8 mouse cellular contexts compared by ENCODE assay signal in genomic region chr16:13256667-13257527, GRCm38 (mm10). TPM values are rescaled to one million over a fixed set of nuclear protein-coding genes. Genes with fewer than 3 reads are reported as not detected.
DNase-seq lines count a peak whose midpoint lies in the region; ATAC-seq lines count a peak whose summit lies in the region.

No protein-coding gene starts in this region.

- no peaks in the 10 kb centered on the region for H3K27me3 ChIP-seq in forebrain, embryonic 10.5 days (ENCODE audit: poor library complexity, severe bottlenecking)
- no peaks in the 10 kb centered on the region for H3K27me3 ChIP-seq in hindbrain, embryonic 13.5 days
- H3K27me3 ChIP-seq in liver, embryonic 16.5 days (ENCODE audit: control insufficient read depth, insufficient read depth, low read depth, low read length) = no peaks in the 10 kb centered on the region; the same call in 1 of the 2 replicates
- no peaks in the 10 kb centered on the region for H3K27me3 ChIP-seq in neural tube, embryonic 14.5 days (ENCODE audit: control insufficient read depth, insufficient read depth, low read length)

- peak overlapping the region; percentile 89 for H3K4me2 ChIP-seq in hindbrain, embryonic 13.5 days
- H3K4me2 ChIP-seq in liver, embryonic 16.5 days (ENCODE audit: low read depth, low read length) = peak overlapping the region; percentile 82
- peak overlapping the region; percentile 77 for H3K4me2 ChIP-seq in neural tube, embryonic 14.5 days (ENCODE audit: low read depth, low read length)

- H3K4me1 ChIP-seq in forebrain, embryonic 10.5 days = peaks cover 21% of the 10 kb centered on the region
- peaks cover 17% of the 10 kb centered on the region for H3K4me1 ChIP-seq in hindbrain, embryonic 13.5 days (replicated peaks)
- H3K4me1 ChIP-seq in liver, embryonic 16.5 days (ENCODE audit: control insufficient read depth, low read depth, low read length) = peaks cover 9% of the 10 kb centered on the region
- H3K4me1 ChIP-seq in neural tube, embryonic 14.5 days (ENCODE audit: control insufficient read depth, insufficient read depth, low read length) = peaks cover 7% of the 10 kb centered on the region; the same call in 1 of the 2 replicates

- peak; percentile 86 for ATAC-seq in hindbrain, embryonic 13.5 days (ENCODE audit: low FRiP score)
- ATAC-seq in liver, embryonic 16.5 days (ENCODE audit: low read depth) = peak; percentile 63
- peak; percentile 75 for ATAC-seq in neural tube, embryonic 14.5 days (ENCODE audit: low read depth)

- WGBS in forebrain, embryonic 10.5 days = 6% methylated on average over 64 of the region's 64 CpGs
- WGBS in hindbrain, embryonic 13.5 days = 5% methylated on average over 62 of the region's 64 CpGs
- WGBS in liver, embryonic 16.5 days (ENCODE audit: insufficient replicate concordance) = 8% methylated on average over 34 of the region's 64 CpGs
- 5% methylated on average over 51 of the region's 64 CpGs for WGBS in neural tube, embryonic 14.5 days

- no peaks in the 10 kb centered on the region; the same call in 1 of the 2 replicates for H3K36me3 ChIP-seq in forebrain, embryonic 10.5 days (replicated peaks)
- H3K36me3 ChIP-seq in hindbrain, embryonic 13.5 days = no peaks in the 10 kb centered on the region
- no peaks in the 10 kb centered on the region for H3K36me3 ChIP-seq in liver, embryonic 16.5 days (ENCODE audit: control insufficient read depth, insufficient read depth)
- H3K36me3 ChIP-seq in neural tube, embryonic 14.5 days (ENCODE audit: control insufficient read depth, insufficient read depth, low read length) = no peaks in the 10 kb centered on the region

- H3K9me3 ChIP-seq in forebrain, embryonic 10.5 days = no peaks in the 10 kb centered on the region
- H3K9me3 ChIP-seq in hindbrain, embryonic 13.5 days = no peaks in the 10 kb centered on the region
- H3K9me3 ChIP-seq in liver, embryonic 16.5 days (replicated peaks; ENCODE audit: control insufficient read depth, low read length) = no peaks in the 10 kb centered on the region
- H3K9me3 ChIP-seq in neural tube, embryonic 14.5 days (ENCODE audit: control insufficient read depth, low read length) = no peaks in the 10 kb centered on the region

- peak overlapping the region; percentile 93 for H3K4me3 ChIP-seq in forebrain, embryonic 10.5 days
- H3K4me3 ChIP-seq in hindbrain, embryonic 13.5 days = peak overlapping the region; percentile 81
- peak overlapping the region; percentile 80 for H3K4me3 ChIP-seq in liver, embryonic 16.5 days (ENCODE audit: low read depth, low read length)
- peak overlapping the region; percentile 77 for H3K4me3 ChIP-seq in neural tube, embryonic 14.5 days (ENCODE audit: low read depth, low read length)

- peak; percentile 12 to 24 for DNase-seq in left cerebral cortex, adult 18-20 months (ENCODE audit: low spot score in 2 of 2)
- DNase-seq in left cerebral cortex, adult 11 months (ENCODE audit: low spot score) = no peak
- DNase-seq in Muller cell, postnatal 12 days (ENCODE audit: inconsistent ontology term) = peak; percentile 29
- DNase-seq in forebrain, embryonic 10.5 days (ENCODE audit: extremely low spot score, low spot score) = no peak
- DNase-seq in frontal cortex, postnatal 14 days (ENCODE audit: low spot score in 2 of 2) = no peak

- peak overlapping the region; percentile 98 for H3K27ac ChIP-seq in forebrain, embryonic 10.5 days
- peak overlapping the region; percentile 89 for H3K27ac ChIP-seq in hindbrain, embryonic 13.5 days
- H3K27ac ChIP-seq in liver, embryonic 16.5 days (ENCODE audit: low read length) = peak overlapping the region; percentile 16; the same call in 1 of the 2 replicates
- peak overlapping the region; percentile 70 for H3K27ac ChIP-seq in neural tube, embryonic 14.5 days (ENCODE audit: low read depth, low read length)

- H3K9ac ChIP-seq in hindbrain, embryonic 13.5 days = peak overlapping the region; percentile 89
- H3K9ac ChIP-seq in liver, embryonic 16.5 days (ENCODE audit: low read depth, low read length) = peak overlapping the region; percentile 76
- H3K9ac ChIP-seq in neural tube, embryonic 14.5 days (replicated peaks; ENCODE audit: low read depth, low read length) = peak overlapping the region; percentile 82

RNA-seq across cellular contexts. Expression of gene Mrtfb, which starts 0.6 kb away (rescaled TPM):
- 100 to 1,000 TPM; 179 to 188 TPM for total RNA-seq in left cerebral cortex, adult 18-20 months (2021)
- polyA plus RNA-seq in forebrain, embryonic 10.5 days (2016; fragmentation: Nextera tagmentation; extraction: Ambion mirVana) = 17.9 and 19.1 TPM in 2 replicates
- polyA plus RNA-seq in hindbrain, embryonic 13.5 days (2015; fragmentation: Nextera tagmentation; extraction: Ambion mirVana) = 10.7 and 12.7 TPM in 2 replicates
- 3.0 and 4.5 TPM in 2 replicates for polyA plus RNA-seq in liver, embryonic 16.5 days (2015; fragmentation: Nextera tagmentation; extraction: Ambion mirVana)
- polyA plus RNA-seq in neural tube, embryonic 14.5 days (2014; fragmentation: Nextera tagmentation; extraction: Ambion mirVana) = 12.2 and 13.5 TPM in 2 replicates

Comparison
In these comparisons a context has a peak if more than half of its experiments do, and no peak if none do; other contexts are left out.
1. DNase-seq: peak in left cerebral cortex, adult 18-20 months (2 of 2) and Muller cell, postnatal 12 days (single experiment); none in left cerebral cortex, adult 11 months (single experiment), forebrain, embryonic 10.5 days (single experiment) and frontal cortex, postnatal 14 days (0 of 2).
2. H3K27ac ChIP-seq: peak in every context shown above with its lines; median percentile 98 in forebrain, embryonic 10.5 days; 89 in hindbrain, embryonic 13.5 days; 70 in neural tube, embryonic 14.5 days; 16 in liver, embryonic 16.5 days.
3. Peak in every context shown above with its lines, with median percentiles within 50 percentile points of each other: H3K4me3 ChIP-seq, ATAC-seq, H3K4me2 ChIP-seq and H3K9ac ChIP-seq.